Mouse (Mus musculus) lung, postnatal 25 days (tissue): Measurements from ENCODE around the gene Tinag.
"Not testable (repeated sequence)": the region's sequence is repeated elsewhere in the genome, so short reads cannot be mapped to it uniquely, and the experiment has no call there.

Experiments used
- DNase-seq: peaks from one replicate; pipeline ENCODE4 v3.0.0; 2022; ENCODE audit warnings: low spot score

Tinag gene

DNA sequence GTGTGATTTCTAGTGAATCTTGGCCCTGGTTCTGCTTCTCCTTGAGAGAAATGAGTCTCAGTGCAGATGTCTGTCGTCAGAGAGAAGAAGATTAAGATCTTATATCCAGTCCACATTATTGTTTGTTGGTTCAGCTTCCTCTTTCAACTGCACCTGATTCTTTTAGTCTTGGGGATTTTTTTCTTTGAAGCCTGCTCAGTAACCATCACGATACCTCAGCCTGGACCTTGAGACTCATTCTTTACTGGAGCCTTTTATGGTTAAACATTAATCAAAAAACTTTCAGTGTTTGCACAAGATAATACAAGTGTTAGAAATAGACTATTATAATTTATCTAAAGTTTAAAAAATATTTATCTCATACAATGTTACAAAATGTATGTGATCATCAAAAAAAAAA lies at the start of gene Tinag:
Gene Tinag (minus strand): TSS at position 210 of the 400 bp plus-strand sequence.
- DNase-seq, result no peak

DNA sequence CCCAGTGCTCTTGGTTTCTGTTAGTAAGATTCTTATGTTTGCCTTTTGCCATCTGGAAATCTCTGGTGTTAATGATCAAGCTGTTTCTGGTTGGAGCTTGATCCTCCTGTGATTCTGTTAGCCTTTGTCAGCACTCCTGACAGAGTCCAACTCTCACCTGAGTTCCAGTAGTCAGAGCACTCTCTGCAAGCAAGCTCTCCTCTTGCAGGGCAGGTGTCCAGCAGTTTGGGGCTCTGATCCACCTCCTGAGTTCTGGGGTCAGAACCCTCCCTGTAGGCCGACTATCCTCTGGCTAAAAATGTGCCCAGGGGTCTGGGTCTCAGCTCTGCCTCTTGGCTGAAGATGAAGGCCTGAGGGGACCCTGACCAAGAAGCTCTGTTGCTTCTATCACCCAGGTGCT lies 37.6 kb upstream of the Tinag start:
- not testable (repeated sequence) for DNase-seq

DNA sequence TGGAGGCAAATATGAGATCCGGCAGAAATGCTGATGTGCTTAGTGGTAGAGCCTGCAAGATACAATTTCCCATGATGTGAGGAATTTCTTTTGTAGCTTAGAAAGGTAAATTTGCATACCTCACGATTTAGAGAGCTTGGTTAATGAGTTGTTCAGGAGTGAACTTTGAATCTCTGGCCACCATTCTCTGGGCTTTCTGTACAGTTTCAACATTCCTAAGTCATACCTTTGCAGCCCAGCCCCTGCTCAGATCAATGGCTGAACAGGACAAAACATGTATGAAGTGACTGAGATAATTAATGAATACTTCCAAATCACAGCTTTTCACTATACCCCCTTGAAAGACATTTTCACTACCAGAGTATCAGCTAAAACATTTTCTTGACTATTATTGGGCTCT lies 26.1 kb upstream of the Tinag start:
- no peak for DNase-seq

DNA sequence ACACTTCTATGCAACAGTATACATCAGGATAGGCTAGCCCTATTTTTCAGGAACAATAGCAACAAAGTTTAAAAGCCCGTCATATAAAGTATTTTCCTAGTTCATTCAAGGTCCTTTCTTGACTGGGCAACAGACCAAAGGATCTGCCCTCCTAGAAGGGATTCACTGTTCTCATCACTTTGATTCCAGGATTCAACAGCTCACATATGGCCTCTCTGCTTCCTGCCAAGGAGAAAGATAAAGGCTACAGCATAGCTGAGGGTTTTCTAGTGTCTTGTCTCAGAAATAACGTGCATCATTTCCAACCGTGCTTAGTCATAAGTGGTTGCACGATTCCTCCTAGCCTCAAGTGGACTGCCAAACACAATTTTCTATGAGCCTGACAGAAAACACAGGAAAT lies 11.0 kb upstream of the Tinag start:
- DNase-seq, result no peak

DNA sequence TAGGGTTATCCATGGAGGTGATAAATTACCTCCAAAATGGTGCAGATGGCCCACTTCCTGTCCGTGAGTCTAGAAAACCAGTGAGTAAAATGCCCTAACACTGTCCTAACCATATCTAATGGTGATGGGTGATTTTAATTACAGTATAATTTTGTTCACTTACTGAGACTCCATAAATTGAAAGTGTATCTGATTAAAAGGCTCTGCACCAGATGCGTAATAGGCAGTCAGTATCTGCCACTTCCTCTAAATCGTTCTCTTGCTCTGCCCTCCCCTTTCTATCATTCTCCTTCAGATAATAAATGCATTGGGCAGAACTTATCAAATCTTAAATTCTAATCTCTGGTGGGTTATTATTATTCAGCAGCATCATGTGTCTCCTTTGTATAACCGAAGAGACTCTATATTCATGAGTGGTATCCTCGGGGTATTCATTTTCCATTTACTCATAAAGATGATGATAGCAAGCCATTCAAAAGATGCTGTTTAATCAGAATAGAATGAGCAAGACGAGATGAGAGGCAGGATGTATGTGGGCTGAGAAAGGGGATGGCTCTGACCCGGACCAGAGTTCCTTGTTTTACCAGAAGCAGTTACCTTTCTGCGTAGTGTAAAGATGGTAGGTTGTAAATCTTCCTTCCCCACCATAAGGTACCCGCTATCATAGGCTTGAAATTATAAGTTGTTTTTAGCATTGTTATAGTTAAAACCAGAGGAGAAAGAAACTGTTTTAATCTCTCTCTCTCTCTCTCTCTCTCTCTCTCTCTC lies 9.0 kb upstream of the Tinag start:
- no peak for DNase-seq

DNA sequence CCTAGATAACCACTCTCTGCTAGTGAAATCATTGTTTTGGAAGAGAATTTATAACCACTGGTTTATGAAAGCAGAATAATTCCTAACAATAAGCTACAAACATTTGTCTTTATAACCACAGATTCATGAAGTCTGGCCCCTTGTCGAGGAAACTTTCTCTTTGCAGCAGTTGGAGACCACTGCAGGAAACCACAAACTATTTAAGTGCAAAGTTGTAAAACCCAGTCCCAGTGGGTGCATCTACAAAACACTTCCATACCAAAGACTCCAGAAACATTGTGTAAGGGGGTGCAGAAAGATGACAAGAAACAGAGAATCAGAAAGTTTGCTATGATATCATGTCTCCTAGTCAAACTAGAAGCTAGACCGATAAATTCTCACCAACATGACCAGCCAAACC lies 5.8 kb upstream of the Tinag start:
- no peak for DNase-seq

DNA sequence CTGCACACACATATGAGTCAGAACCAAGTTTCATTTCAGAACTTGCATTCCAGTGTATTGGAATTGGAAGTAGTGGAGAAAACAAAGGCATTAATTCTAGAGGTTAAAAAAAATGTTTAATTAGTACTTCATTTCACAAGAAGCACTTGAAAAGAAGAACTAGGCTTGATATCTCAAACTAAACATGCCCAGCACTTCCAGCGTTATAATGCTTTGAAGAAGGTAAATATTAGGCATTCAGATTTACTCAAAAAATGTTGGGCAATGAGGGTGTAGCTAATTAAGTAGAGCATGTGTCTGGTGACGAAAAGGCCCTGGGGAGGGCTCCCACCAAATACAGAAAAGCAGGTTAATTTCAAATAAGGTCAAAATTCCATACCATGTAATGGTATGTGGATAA lies 4.1 kb upstream of the Tinag start:
- DNase-seq, result peak; percentile 29

DNA sequence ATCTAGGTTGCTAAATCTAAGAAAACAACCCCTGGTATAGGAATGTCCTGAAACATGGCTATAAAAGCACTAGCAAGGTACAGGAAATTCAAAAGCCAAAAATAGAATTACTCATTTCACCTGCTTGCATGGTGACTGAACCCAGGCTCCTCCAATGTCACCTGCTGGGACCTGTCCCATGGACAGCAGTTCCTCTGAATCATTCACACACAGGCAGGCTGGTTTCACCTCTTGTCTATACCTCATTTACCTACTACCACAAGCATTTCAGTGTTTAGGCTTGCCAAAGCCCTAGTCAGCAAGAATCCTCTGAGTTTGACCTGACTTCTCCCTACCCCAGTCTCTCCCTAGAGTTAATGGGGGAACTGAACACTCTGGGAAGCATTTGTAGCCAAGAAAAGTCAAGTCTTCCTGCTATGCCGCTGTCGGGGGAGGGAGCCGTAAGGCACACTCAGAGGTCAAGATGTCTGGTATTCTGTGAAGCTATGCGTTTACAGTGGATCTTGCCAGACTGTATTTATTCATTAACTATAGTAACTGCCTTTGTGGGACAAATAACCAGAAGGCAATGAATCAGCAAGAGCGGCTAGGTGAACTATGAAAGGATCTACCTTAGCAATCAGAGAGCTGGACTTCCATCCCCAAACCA lies 597 bp upstream of the Tinag start:
- DNase-seq, result peak; percentile 1

DNA sequence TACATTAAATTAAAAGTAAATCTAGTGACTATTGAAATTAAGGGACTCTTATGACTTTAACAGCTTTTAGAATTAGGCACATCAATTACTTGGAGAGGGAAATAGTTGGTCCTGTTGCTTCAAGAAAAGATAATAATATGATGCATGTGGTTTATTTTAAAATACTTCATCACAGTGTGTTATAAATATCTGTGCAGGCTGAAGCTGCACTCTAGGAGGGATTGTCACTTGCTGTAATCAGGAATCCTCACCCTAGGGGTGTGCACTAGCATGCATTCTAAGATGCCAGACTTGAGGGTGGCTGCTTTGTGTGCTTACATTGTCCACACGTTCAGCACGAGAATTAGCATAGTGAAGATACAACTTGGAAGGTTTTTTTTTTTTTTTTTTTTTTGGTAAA lies 10.2 kb downstream of the Tinag start:
- no peak for DNase-seq

DNA sequence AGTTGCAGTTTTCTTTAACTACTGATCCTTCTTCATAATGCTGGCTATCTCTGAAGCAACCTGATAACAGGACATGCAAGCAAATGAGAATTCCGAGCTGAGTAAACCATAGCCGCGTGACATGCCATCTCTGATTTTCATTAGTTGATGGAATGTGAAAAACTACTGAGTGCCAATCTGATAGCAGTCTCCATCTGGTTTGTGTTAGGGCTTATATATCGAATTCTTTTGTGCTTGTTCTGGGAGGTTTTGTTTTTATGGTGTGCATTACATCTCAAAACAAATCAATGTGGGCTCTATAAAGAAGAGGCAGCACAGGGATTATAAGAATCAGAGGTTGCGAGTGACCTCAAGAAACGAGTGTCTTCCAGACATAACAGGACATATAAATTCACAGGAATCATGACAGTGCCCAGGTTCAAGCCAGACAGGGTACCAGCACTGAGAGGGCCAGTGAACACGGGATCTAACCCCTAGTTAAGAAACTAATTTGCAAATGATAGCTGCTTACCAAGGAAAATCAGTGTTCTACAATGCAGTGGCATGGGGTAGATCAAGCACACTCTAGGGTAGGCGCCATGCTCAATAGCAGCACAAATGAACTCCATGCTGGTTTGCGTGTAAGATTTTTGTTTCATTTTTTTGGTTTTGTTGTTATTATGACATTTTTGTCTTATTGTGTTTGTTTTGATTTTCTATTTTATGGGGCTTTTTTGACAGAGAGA lies 13.0 kb downstream of the Tinag start:
- DNase-seq, result no peak

DNA sequence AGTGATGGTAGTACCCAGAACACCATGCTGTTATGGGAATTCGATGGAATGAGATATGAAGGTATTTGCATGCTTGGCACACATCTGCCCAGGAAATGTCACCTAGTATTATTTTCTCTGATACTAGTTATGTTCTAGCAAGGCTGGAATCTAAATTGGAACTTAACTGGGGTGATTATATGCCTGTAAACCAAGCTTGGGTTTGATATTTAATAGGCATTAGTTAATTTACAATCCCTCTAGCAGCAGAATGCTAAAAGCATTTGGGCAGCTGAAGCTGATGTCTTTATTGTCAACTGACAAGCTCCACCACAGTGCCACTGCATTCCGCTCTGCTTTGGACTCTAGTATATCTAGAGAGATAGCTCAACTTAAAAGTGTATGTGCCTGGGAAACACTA lies 20.3 kb downstream of the Tinag start:
- DNase-seq, result no peak

DNA sequence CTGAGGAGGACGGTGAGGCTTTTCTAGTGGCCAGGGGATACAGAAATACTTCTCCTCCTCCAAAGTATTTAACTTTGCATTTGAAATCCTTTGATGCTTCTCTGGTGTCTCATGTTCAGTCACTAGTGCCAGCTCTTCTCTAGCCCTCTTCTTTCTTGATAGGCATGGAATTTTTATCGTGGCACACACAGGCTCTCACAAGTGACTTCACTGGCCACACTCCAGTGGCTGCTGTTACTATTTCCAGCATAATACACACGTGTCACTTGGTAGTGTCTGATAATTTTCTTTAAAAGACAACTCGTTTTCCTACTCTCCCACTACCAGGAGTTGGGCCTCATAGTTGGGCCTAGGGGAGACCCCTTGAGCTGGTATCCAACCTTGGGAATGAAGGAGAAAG lies 26.7 kb downstream of the Tinag start:
- no peak for DNase-seq

DNA sequence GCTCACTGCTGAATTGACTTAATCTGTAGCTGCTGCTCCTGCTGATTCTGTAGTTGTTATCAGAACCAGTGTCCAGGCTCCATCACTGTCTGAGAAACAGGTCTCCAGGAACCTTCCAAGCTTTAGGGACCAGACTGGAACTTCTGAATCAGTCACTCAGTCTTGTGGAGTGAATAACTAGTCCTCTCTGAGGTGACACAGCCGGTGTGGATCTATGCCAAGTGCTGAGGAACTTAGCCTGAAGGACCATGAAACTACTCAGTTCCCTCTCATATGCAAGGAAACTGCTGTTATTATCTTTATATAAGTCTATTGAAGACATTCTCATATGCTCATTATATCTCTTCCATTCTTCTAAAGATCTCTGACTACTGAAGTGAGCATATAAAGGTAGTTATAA lies 49.6 kb downstream of the Tinag start:
- DNase-seq, result no peak

DNA sequence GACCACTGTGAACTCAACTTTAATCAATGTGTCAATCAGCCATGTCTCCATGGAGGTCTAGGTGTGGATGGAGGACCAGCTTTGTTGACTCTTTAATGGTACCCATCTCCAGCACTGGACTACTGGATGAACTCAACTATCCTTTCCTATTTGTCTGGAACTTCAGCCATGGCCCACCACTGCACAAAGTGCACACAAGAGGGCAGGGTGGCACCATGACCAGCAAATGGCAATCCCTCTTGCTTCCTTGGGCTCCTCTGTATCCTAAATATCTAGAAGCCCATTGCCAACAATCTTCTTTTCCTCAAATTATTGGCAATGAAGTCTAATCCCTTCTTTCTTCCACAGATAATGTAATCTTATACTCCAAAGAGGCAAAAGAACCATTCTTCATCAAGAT lies 55.6 kb downstream of the Tinag start:
- DNase-seq, result peak; percentile 2

DNA sequence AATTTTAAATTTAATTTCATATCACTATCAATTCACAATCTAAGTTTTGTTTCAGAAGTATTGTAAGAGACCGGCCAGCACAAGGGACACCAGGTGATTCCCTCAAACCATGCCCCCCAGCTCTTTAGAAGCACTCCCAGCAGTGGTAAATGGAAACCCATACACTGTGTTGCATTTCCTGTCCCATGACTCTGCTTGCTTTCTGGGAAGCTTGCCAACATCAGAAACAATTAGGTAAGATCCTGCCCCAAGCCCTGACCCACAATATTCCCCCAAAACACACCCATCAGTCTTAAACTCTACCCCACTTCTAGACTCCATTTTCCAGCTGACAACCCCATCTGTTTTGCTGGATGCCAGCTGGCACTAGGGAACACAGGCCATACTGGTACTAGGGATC lies 110.8 kb downstream of the Tinag start:
- DNase-seq, result no peak

DNA sequence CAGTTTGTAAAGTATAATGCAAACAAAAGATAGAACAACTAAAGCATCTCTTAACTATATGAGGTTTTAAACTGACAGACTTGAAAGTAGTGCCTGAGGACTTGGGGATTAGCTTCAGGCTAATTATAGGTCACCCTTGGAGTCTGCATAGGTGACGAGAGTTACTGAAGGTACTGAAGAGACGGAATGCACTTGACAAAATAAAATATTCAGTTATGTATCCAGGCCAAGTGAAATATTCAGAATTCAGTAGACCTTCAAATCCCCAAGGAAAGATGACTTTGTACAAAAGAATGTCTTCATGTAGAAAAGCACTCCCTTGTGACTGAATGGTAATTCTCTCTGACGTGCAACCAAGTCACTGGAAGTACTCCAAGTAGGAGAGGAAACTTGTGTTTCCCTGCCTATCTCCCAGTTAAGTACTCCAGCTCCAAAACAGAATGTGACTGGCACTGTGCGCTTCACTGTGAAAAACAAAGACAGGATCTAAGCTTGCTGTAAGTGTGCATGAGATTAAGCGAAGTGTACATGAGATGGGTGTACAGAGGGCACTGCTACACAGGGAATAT lies 130.4 kb downstream of the Tinag start:
- no peak for DNase-seq
